ENCODE assay signal across 9 mouse cellular contexts in genomic region chr16:78969091-78969731, GRCm38 (mm10). TPM values are rescaled to one million over a fixed set of nuclear protein-coding genes. Genes with fewer than 3 reads are reported as not detected.
DNase-seq lines count a peak whose midpoint lies in the region; ATAC-seq lines count a peak whose summit lies in the region.
"Had no signal": no experiment of that assay in that cellular context is flagged by ENCODE, and none has a peak within 500 bp of the region (broad histone marks: within the 10 kb centered on the region; RNA-seq: fewer than 3 reads in every experiment).

No protein-coding gene starts in this region.

- H3K4me1 ChIP-seq in forebrain, embryonic 16.5 days (replicated peaks; ENCODE audit: control insufficient read depth, insufficient read depth, low read length), result no peaks in the 10 kb centered on the region
- H3K4me1 ChIP-seq: heart, embryonic 13.5 days had no signal

- 32% methylated on average over 13 of the region's 13 CpGs for WGBS in forebrain, embryonic 16.5 days

- peak; percentile 2 to 24 for DNase-seq in heart, postnatal 10 days
- DNase-seq in heart, adult 8-10 months (ENCODE audit: low spot score), result no peak
- DNase-seq in right cerebral cortex, adult 18-20 months, result peak; percentile 7
- DNase-seq in right cerebral cortex, postnatal 14 days, result no peak
- no peak for DNase-seq in neural tube, embryonic 10.5 days (ENCODE audit: extremely low spot score, low spot score)
- DNase-seq in spleen, postnatal 4 days (ENCODE audit: low spot score in 2 of 2), result no peak

- H3K4me2 ChIP-seq in forebrain, embryonic 16.5 days (ENCODE audit: low read length), result no peak overlapping the region
- H3K4me2 ChIP-seq: heart, embryonic 13.5 days had no signal

- H3K27me3 ChIP-seq in forebrain, embryonic 16.5 days (replicated peaks; ENCODE audit: control insufficient read depth, insufficient read depth, low read length), result no peaks in the 10 kb centered on the region
- H3K27me3 ChIP-seq: heart, embryonic 13.5 days had no signal

- intact Hi-C loops in heart, postnatal 10 days (cut with DNase I), result loop anchor here (2.0 kb wide), 1 partner anchor 90 kb away; no protein-coding TSS in a partner anchor

- no peak overlapping the region for H3K4me3 ChIP-seq in forebrain, embryonic 16.5 days (replicated peaks; ENCODE audit: low read length)
- H3K4me3 ChIP-seq: heart, embryonic 13.5 days had no signal

- H3K36me3 ChIP-seq in forebrain, embryonic 16.5 days (ENCODE audit: control insufficient read depth, insufficient read depth), result no peaks in the 10 kb centered on the region
- H3K36me3 ChIP-seq: heart, embryonic 13.5 days had no signal

- no peak overlapping the region for H3K27ac ChIP-seq in forebrain, embryonic 16.5 days (ENCODE audit: low read length)
- H3K27ac ChIP-seq: heart, embryonic 13.5 days had no signal

- H3K9ac ChIP-seq in forebrain, embryonic 16.5 days (replicated peaks; ENCODE audit: low read depth, low read length), result no peak overlapping the region
- H3K9ac ChIP-seq: heart, embryonic 13.5 days had no signal

- no peaks in the 10 kb centered on the region for H3K9me3 ChIP-seq in forebrain, embryonic 16.5 days (ENCODE audit: control insufficient read depth, low read length)
- H3K9me3 ChIP-seq: heart, embryonic 13.5 days had no signal

- ATAC-seq in forebrain, embryonic 16.5 days, result peak; percentile 58; the same call in 1 of the 2 replicates
- no peak for ATAC-seq in erythroblast, adult 5-6 weeks (replicated peaks; ENCODE audit: low FRiP score, poor library complexity, severe bottlenecking)

RNA-seq across cellular contexts. Expression of gene Chodl, which starts 38.5 kb away (rescaled TPM):
- total RNA-seq in heart, postnatal 10 days (2021), result under 1 TPM; 0.17 TPM
- under 1 TPM in 2 of 4 experiments, not detected in 2; 0.13 to 0.22 TPM for total RNA-seq in heart, adult 8-10 months (2022)
- polyA plus RNA-seq in forebrain, embryonic 16.5 days (2015; fragmentation: Nextera tagmentation; extraction: Ambion mirVana), result 8.8 and 10.6 TPM in 2 replicates
- total RNA-seq in erythroblast, adult 5-6 weeks (2015; ENCODE audit: low replicate concordance), result not detected in 2 replicates
- not detected in 2 replicates for total RNA-seq in erythroblast, adult 5-6 weeks (2017; ENCODE audit: low replicate concordance)

Comparison
In these comparisons a context has a peak if more than half of its experiments do, and no peak if none do; other contexts are left out.
1. DNase-seq: peak in heart, postnatal 10 days (2 of 2) and right cerebral cortex, adult 18-20 months (single experiment); none in heart, adult 8-10 months (single experiment), right cerebral cortex, postnatal 14 days (single experiment), neural tube, embryonic 10.5 days (single experiment) and spleen, postnatal 4 days (0 of 2).